Mouse (Mus musculus): Measurements from ENCODE around the gene Prss12. TPM values are rescaled to one million over a fixed set of nuclear protein-coding genes. Genes with fewer than 3 reads are reported as not detected.
A peak's percentile ranks its signal among the peaks of the same experiment; 100 is the strongest.

Prss12 gene
- polyA plus RNA-seq (2014; fragmentation: Nextera tagmentation; extraction: Ambion mirVana): 2.2 and 3.0 TPM in 2 replicates

DNA sequence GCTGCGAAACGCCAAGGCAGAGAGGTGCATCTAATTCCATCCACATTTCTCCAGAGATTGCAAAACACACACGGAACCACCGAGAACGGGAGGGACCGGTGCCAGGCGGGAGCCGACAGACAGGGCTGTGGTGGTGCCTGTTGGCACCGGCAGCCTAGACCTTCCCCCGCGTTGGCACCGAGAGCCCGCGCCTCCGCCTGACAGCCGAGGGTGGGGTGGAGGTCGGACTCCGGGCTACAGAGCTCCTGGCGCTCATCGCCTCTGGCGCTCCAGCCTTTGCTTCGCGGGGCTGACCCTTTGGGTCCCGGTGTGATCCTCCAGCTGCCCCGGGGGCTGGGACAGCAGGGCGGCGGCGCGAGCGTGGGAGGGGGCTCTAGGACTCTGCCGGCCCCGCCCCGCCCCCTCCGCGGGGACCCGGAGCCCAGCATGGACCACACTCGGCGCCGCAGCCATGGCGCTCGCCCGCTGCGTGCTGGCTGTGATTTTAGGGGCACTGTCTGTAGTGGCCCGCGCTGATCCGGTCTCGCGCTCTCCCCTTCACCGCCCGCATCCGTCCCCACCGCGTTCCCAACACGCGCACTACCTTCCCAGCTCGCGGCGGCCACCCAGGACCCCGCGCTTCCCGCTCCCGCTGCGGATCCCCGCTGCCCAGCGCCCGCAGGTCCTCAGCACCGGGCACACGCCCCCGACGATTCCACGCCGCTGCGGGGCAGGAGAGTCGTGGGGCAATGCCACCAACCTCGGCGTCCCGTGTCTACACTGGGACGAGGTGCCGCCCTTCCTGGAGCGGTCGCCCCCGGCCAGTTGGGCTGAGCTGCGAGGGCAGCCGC lies at the start of gene Prss12:
TSS of gene Prss12 (plus strand) at position 206 of the 830 bp plus-strand sequence.
- Histone ChIP-seq H3K36me3 (ENCODE audit: control insufficient read depth, insufficient read depth, low read length) (no peaks in the 10 kb centered on the region), H3K9me3 (ENCODE audit: control insufficient read depth, low read length) (no peaks in the 10 kb centered on the region), H3K4me2 (ENCODE audit: low read length) (peak within 1 kb of the TSS; percentile 100), H3K27ac (replicated peaks in 1 of 2; ENCODE audit: control insufficient read depth in 1 of 2, insufficient read depth in 1 of 2, low read depth in 2 of 2, low read length in 2 of 2) (no peak within 1 kb of the TSS), H3K4me3 (ENCODE audit: control insufficient read depth in 1 of 2, insufficient read depth in 1 of 2, low read depth in 1 of 2, low read length in 2 of 2) (peak within 1 kb of the TSS; percentile 66 to 76), H3K9ac (ENCODE audit: low read length) (peak within 1 kb of the TSS; percentile 74), H3K27me3 (ENCODE audit: control insufficient read depth, insufficient read depth, low read length) (peaks cover 23% of the 10 kb centered on the region), H3K4me1 (ENCODE audit: control insufficient read depth in 2 of 2, insufficient read depth in 2 of 2, low read length in 2 of 2) (peaks cover 0 to 2% of the 10 kb centered on the region in 2 experiments; a peak in 2 of 4 replicates)
- ATAC-seq (ENCODE audit: insufficient number of reproducible peaks, insufficient read depth, low FRiP score, low read depth): peak; percentile 47; the same call in 1 of the 2 replicates
- under 1% methylated on average over 77 of the region's 84 CpGs for WGBS

DNA sequence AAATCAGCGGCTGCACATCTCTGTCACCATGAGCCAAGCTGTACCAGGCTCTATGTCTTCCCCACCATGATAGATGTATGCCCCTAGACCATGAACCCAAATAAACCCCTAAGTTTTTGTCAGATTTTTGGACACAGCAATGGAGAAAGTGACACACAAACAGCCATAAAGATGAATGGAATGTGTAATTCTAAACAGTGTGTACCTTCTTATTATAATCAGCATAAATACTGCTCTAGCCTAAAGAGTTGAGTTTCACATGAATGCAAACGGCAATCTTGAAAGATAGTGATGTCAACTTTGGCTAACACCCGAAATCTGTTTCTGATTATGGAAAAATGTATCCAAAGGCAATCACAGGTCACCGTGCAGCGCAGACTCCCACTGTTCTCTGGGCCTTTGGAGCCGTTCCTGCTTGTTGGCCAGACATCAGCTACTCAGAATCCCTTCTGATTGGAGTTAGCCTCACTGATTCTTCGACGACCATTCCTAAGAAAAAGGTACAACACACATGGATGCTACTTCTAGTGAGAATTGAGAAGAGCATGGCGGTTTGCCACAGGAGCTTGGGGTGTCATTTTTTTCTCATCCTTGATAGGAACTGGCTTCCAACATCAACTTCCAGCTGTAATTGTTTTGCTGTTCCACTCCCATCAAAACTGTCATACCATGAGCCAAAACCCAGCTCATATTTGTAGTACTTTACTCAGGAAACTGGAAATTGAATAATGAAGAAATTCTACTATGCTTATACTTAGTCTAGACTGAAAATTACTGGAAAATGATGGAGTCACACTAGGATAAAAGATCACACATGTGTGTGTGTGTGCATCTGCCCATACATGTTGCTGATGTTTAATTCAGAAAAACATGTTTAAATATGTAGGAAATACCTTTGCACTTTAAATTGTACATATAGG lies 48.9 kb upstream of the Prss12 start:
- WGBS: 66% methylated on average over 9 of the region's 9 CpGs
- H3K27me3 ChIP-seq (ENCODE audit: control insufficient read depth, insufficient read depth, low read length): no peaks in the 10 kb centered on the region
- H3K9me3 ChIP-seq (ENCODE audit: control insufficient read depth, low read length): no peaks in the 10 kb centered on the region
- no peak overlapping the region for H3K27ac ChIP-seq (replicated peaks in 1 of 2; ENCODE audit: control insufficient read depth in 1 of 2, insufficient read depth in 1 of 2, low read depth in 2 of 2, low read length in 2 of 2)
- no peak overlapping the region for H3K4me2 ChIP-seq (ENCODE audit: low read length)
- ATAC-seq (ENCODE audit: insufficient number of reproducible peaks, insufficient read depth, low FRiP score, low read depth): no peak
- H3K4me3 ChIP-seq (ENCODE audit: control insufficient read depth in 1 of 2, insufficient read depth in 1 of 2, low read depth in 1 of 2, low read length in 2 of 2): no peak overlapping the region
- no peaks in the 10 kb centered on the region; a peak in 1 of 4 replicates for H3K4me1 ChIP-seq (ENCODE audit: control insufficient read depth in 2 of 2, insufficient read depth in 2 of 2, low read length in 2 of 2)
- no peak overlapping the region for H3K9ac ChIP-seq (ENCODE audit: low read length)
- H3K36me3 ChIP-seq (ENCODE audit: control insufficient read depth, insufficient read depth, low read length): no peaks in the 10 kb centered on the region

DNA sequence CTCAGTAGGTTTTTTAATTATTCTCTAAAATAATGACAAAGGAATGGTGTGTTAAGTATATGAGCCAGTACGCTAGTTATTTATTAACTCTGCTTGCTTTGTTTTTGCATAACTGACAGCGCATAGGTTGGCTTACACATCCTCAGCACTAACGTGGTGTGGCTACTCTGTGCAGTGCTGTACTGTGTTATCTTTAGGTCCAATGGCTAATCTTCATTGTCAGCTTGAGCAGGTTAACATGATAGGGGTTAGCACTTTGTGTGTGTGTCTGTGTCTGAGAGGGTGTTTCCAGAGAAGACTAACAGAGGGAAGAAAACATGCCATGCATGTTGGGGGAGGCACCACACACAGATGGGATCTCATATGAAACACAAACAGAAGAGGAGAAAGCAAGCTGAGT lies 41.8 kb upstream of the Prss12 start:
- ATAC-seq (ENCODE audit: insufficient number of reproducible peaks, insufficient read depth, low FRiP score, low read depth): peak; percentile 26; the same call in 1 of the 2 replicates
- Histone ChIP-seq H3K9ac (ENCODE audit: low read length) (no peak overlapping the region), H3K9me3 (ENCODE audit: control insufficient read depth, low read length) (no peaks in the 10 kb centered on the region), H3K27ac (replicated peaks in 1 of 2; ENCODE audit: control insufficient read depth in 1 of 2, insufficient read depth in 1 of 2, low read depth in 2 of 2, low read length in 2 of 2) (no peak overlapping the region), H3K4me1 (ENCODE audit: control insufficient read depth in 2 of 2, insufficient read depth in 2 of 2, low read length in 2 of 2) (no peaks in the 10 kb centered on the region), H3K36me3 (ENCODE audit: control insufficient read depth, insufficient read depth, low read length) (no peaks in the 10 kb centered on the region), H3K4me2 (ENCODE audit: low read length) (no peak overlapping the region), H3K27me3 (ENCODE audit: control insufficient read depth, insufficient read depth, low read length) (no peaks in the 10 kb centered on the region), H3K4me3 (ENCODE audit: control insufficient read depth in 1 of 2, insufficient read depth in 1 of 2, low read depth in 1 of 2, low read length in 2 of 2) (no peak overlapping the region)
- 62% methylated on average over 3 of the region's 3 CpGs for WGBS

DNA sequence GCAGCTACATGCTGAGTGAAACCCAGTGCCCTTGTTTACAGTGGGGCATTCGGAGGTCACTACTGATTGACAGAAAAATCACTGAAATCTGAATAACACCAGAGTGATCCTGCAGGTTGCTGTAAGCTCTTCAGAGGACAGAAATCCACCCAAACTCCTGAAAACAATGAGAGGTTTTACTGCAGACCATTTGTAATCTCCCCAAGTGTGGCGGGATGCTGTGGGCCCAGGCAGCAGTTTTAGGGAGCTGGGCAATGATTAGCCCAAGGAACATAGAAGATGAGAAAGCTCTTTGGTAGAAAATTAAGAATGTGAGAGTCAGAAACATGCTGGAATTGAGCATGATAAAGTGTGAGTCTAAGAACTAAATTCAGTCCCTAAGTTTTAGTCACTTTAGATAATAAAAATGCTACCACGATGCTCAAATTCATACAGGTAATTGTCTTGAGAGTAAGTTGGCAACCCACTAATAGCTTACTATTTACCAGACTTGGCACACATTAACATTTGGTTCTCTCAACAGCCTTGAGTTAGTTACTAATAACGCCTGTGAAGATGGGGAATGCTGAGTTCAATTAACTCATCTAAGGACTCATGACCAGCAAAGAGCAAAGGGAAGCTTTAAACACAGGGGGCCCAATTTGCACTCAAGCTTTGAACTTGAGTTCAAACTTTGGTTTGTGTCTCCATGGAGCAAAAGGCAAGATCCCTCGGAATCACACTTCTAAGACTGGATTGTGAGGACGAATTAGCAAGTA lies 34.7 kb upstream of the Prss12 start:
- ATAC-seq (ENCODE audit: insufficient number of reproducible peaks, insufficient read depth, low FRiP score, low read depth): no peak
- Histone ChIP-seq H3K9ac (ENCODE audit: low read length) (no peak overlapping the region), H3K4me1 (ENCODE audit: control insufficient read depth in 2 of 2, insufficient read depth in 2 of 2, low read length in 2 of 2) (no peaks in the 10 kb centered on the region), H3K9me3 (ENCODE audit: control insufficient read depth, low read length) (0 out of 2 replicates have a peak, but pooled peaks cover 4% of the 10 kb centered on the region), H3K4me3 (ENCODE audit: control insufficient read depth in 1 of 2, insufficient read depth in 1 of 2, low read depth in 1 of 2, low read length in 2 of 2) (no peak overlapping the region), H3K36me3 (ENCODE audit: control insufficient read depth, insufficient read depth, low read length) (no peaks in the 10 kb centered on the region), H3K27ac (replicated peaks in 1 of 2; ENCODE audit: control insufficient read depth in 1 of 2, insufficient read depth in 1 of 2, low read depth in 2 of 2, low read length in 2 of 2) (no peak overlapping the region), H3K27me3 (ENCODE audit: control insufficient read depth, insufficient read depth, low read length) (no peaks in the 10 kb centered on the region), H3K4me2 (ENCODE audit: low read length) (no peak overlapping the region)
- 72% methylated on average over 6 of the region's 6 CpGs for WGBS

DNA sequence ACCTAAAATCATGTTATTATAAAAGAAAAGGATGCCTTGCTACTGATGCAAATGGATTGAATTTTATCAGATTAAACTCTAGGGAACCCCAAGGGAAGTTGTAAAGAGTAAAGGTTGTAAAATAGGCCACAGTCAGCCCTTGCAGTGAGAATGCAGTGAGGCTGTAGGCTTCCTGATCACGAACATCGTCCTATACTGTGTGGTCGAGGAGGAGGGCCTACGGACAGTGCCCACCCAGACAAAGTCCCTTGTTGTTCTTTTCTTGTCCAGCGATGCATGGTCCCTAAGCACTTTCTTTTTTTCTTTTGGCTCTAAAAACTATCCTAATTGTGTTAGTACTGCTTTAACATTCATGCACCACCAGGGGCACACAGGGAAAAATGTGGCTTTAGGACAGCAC lies 33.5 kb upstream of the Prss12 start:
- H3K4me3 ChIP-seq (ENCODE audit: control insufficient read depth in 1 of 2, insufficient read depth in 1 of 2, low read depth in 1 of 2, low read length in 2 of 2): no peak overlapping the region
- no peak overlapping the region for H3K27ac ChIP-seq (replicated peaks in 1 of 2; ENCODE audit: control insufficient read depth in 1 of 2, insufficient read depth in 1 of 2, low read depth in 2 of 2, low read length in 2 of 2)
- no peaks in the 10 kb centered on the region for H3K4me1 ChIP-seq (ENCODE audit: control insufficient read depth in 2 of 2, insufficient read depth in 2 of 2, low read length in 2 of 2)
- WGBS: 74% methylated on average over 5 of the region's 5 CpGs
- 0 out of 2 replicates have a peak, but pooled peaks cover 4% of the 10 kb centered on the region for H3K9me3 ChIP-seq (ENCODE audit: control insufficient read depth, low read length)
- ATAC-seq (ENCODE audit: insufficient number of reproducible peaks, insufficient read depth, low FRiP score, low read depth): no peak
- H3K9ac ChIP-seq (ENCODE audit: low read length): no peak overlapping the region
- no peak overlapping the region for H3K4me2 ChIP-seq (ENCODE audit: low read length)
- no peaks in the 10 kb centered on the region for H3K36me3 ChIP-seq (ENCODE audit: control insufficient read depth, insufficient read depth, low read length)
- no peaks in the 10 kb centered on the region for H3K27me3 ChIP-seq (ENCODE audit: control insufficient read depth, insufficient read depth, low read length)

DNA sequence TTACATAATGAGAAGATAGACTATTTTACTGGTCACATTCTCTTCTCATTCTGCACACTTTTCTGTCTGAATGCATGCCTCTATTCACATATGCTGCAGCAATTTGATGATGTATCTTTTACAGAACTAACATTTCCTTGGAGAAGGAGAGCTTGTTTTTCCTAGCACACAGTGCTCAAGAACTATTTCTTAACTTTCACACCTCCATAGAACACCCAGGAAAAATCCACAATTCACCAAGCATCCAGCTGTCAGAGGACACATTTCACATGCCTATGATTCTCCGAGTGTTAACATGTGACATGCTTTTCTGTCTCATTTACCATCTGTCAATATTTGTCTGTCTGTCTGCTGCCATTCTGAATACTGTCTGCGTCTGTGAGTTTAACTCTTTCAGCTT lies 21.1 kb upstream of the Prss12 start:
- Histone ChIP-seq H3K9me3 (ENCODE audit: control insufficient read depth, low read length) (no peaks in the 10 kb centered on the region), H3K4me1 (ENCODE audit: control insufficient read depth in 2 of 2, insufficient read depth in 2 of 2, low read length in 2 of 2) (peaks cover 3% of the 10 kb centered on the region in 2 experiments; a peak in 2 of 4 replicates), H3K4me2 (ENCODE audit: low read length) (no peak overlapping the region), H3K36me3 (ENCODE audit: control insufficient read depth, insufficient read depth, low read length) (no peaks in the 10 kb centered on the region), H3K27me3 (ENCODE audit: control insufficient read depth, insufficient read depth, low read length) (no peaks in the 10 kb centered on the region), H3K9ac (ENCODE audit: low read length) (no peak overlapping the region), H3K27ac (replicated peaks in 1 of 2; ENCODE audit: control insufficient read depth in 1 of 2, insufficient read depth in 1 of 2, low read depth in 2 of 2, low read length in 2 of 2) (no peak overlapping the region), H3K4me3 (ENCODE audit: control insufficient read depth in 1 of 2, insufficient read depth in 1 of 2, low read depth in 1 of 2, low read length in 2 of 2) (no peak overlapping the region)
- ATAC-seq (ENCODE audit: insufficient number of reproducible peaks, insufficient read depth, low FRiP score, low read depth): no peak
- WGBS: 69% methylated on average over 2 of the region's 2 CpGs

DNA sequence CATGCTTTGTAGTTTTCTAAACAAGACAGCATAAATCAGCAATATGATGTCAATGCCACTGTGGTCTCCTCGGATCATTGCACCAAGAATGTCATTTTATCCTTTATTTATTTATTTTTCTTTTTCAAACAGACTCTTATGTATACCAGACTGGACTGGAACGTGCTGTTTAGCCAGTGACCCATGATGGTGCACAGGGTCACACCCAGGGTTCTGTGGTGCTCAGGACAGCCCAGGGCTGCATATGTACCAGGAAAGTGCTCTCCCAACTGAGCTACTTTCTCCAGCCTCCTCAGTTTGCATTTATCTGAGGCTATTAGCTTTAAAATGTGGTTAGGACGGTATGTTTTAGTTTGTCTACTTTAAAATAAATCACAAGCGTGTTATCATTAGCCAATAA lies 18.7 kb upstream of the Prss12 start:
- ATAC-seq (ENCODE audit: insufficient number of reproducible peaks, insufficient read depth, low FRiP score, low read depth): no peak
- Histone ChIP-seq H3K27ac (replicated peaks in 1 of 2; ENCODE audit: control insufficient read depth in 1 of 2, insufficient read depth in 1 of 2, low read depth in 2 of 2, low read length in 2 of 2) (no peak overlapping the region), H3K36me3 (ENCODE audit: control insufficient read depth, insufficient read depth, low read length) (no peaks in the 10 kb centered on the region), H3K27me3 (ENCODE audit: control insufficient read depth, insufficient read depth, low read length) (no peaks in the 10 kb centered on the region), H3K4me3 (ENCODE audit: control insufficient read depth in 1 of 2, insufficient read depth in 1 of 2, low read depth in 1 of 2, low read length in 2 of 2) (no peak overlapping the region), H3K4me1 (ENCODE audit: control insufficient read depth in 2 of 2, insufficient read depth in 2 of 2, low read length in 2 of 2) (peaks cover 3% of the 10 kb centered on the region in 2 experiments; a peak in 2 of 4 replicates), H3K9ac (ENCODE audit: low read length) (no peak overlapping the region), H3K9me3 (ENCODE audit: control insufficient read depth, low read length) (no peaks in the 10 kb centered on the region), H3K4me2 (ENCODE audit: low read length) (no peak overlapping the region)
- WGBS: 77% methylated on average over 4 of the region's 4 CpGs

All from heart, embryonic 14.5 days (tissue).